Mouse (Mus musculus) liver, embryonic 14.5 days (tissue): Measurements from ENCODE around the gene Bak1.

Source experiments
- CTCF ChIP-seq: IDR thresholded peaks from 2 replicates; pipeline ENCODE4 v1.5.1; 2016; ENCODE audit warnings: antibody characterized with exemption, low read depth, control low read depth
- EP300 ChIP-seq: IDR thresholded peaks from 2 replicates; pipeline ENCODE4 v1.6.1; 2016; ENCODE audit warnings: antibody characterized with exemption, low read depth

DNA sequence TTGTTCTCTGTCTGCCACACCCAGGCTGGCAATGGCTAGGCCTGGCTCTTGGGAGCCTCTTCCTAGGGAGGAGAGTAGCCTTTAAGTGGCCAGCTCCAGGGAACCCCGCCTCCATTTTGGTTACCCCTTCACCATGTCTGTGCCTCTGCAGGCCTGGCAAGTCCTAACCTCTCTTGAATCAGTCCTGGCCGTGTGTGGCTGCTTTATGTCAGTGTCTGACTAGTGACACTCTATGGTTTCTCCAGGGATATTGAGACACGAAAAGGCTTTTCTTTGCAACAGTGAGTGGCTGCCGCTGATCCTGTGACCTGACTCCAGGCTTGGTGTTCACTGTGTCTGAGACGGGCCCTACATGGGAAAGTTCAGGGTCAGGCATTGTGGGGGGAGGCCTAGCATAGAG lies 22.0 kb upstream of the Bak1 start:
- TF ChIP-seq EP300 (no peak), CTCF (no peak)
